Mouse (Mus musculus): ENCODE data around the gene Dlat.

DNA sequence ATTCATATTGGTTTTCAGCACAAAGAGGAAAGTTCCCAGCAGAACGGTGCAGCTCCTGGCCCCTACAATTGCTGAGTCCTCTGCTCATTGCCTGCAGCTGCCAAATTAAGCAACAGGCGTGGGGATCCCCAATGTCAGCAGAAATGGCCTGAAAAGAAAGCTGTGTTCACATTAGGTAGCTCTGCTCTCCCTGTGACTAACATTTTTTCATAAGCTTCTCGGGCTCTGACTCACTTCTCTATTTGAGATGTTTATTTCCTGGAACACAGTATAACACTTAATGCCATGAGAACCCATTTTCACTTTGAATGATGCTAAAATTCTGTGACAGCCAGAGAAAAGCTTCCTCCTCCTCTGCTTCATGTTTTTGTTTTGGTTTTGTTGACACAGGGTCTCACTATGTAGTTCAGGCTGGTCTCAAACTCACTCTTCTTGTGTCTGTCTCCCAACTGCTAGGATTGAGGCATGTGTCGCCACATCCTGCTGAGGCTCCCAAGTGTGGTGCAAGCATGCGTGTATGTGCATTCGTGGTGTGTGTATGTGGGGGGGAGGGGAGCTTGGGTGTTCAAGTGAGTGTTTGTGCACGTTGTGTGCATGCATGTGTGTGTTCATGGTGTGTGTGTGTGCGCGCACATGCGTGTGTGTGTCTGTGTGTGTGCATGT is 68.6 kb downstream of the Dlat start:
- TF ChIP-seq CTCF (conservative IDR thresholded peaks at IDR 0.05; ENCODE audit: low read length) (no peak), POU5F1 (IDR thresholded peaks at IDR 0.05; ENCODE audit: borderline replicate concordance, low read length) (no peak), NANOG (IDR thresholded peaks at IDR 0.05; ENCODE audit: borderline replicate concordance, low read length) (no peak)
